Mouse (Mus musculus): ENCODE measurements around the gene Tmem238. TPM values are rescaled to one million over a fixed set of nuclear protein-coding genes. Genes with fewer than 3 reads are reported as not detected.
"Not testable (repeated sequence)": the region's sequence is repeated elsewhere in the genome, so short reads cannot be mapped to it uniquely, and the experiment has no call there.

Gene Tmem238
- total RNA-seq, 1 experiment from 2014 or later, result 1.5 TPM

GRCm38 (mm10) chr7:4794631-4795168, 5.2 kb upstream of the Tmem238 start:
- no peak for ATAC-seq (replicated peaks; ENCODE audit: insufficient number of reproducible peaks, low FRiP score, low TSS enrichment, poor library complexity, severe bottlenecking)

- no peak for ATAC-seq (replicated peaks; ENCODE audit: insufficient number of reproducible peaks, low FRiP score, low TSS enrichment, poor library complexity, severe bottlenecking)
Observed at GRCm38 (mm10) chr7:4793674-4794073, 4.2 kb upstream of the Tmem238 start.

- ATAC-seq (replicated peaks; ENCODE audit: insufficient number of reproducible peaks, low FRiP score, low TSS enrichment, poor library complexity, severe bottlenecking), result not testable (repeated sequence)
Observed at GRCm38 (mm10) chr7:4793248-4793647, 3.8 kb upstream of the Tmem238 start.

- peak; percentile 94 for ATAC-seq (replicated peaks; ENCODE audit: insufficient number of reproducible peaks, low FRiP score, low TSS enrichment, poor library complexity, severe bottlenecking)
Observed at GRCm38 (mm10) chr7:4792278-4793212, 3.1 kb upstream of the Tmem238 start, which contains the start of gene Rpl28. TSS of gene Rpl28 (plus strand) at chr7:4792874.

GRCm38 (mm10) chr7:4788499-4789435, 689 bp downstream of the Tmem238 start:
- ATAC-seq (replicated peaks; ENCODE audit: insufficient number of reproducible peaks, low FRiP score, low TSS enrichment, poor library complexity, severe bottlenecking), result no peak

GRCm38 (mm10) chr7:4783667-4784268, 5.7 kb downstream of the Tmem238 start:
- ATAC-seq (replicated peaks; ENCODE audit: insufficient number of reproducible peaks, low FRiP score, low TSS enrichment, poor library complexity, severe bottlenecking), result 0 out of 2 replicates have a peak, but pooled peaks have one; percentile 8

- ATAC-seq (replicated peaks; ENCODE audit: insufficient number of reproducible peaks, low FRiP score, low TSS enrichment, poor library complexity, severe bottlenecking), result no peak
Observed at GRCm38 (mm10) chr7:4782759-4783158, 6.7 kb downstream of the Tmem238 start, which contains the start of the genes Il11 and Tmem190. TSS of gene Il11 (minus strand) at chr7:4782859. TSS of gene Tmem190 (plus strand) at chr7:4782937.

GRCm38 (mm10) chr7:4782130-4782529, 7.3 kb downstream of the Tmem238 start:
- peak; percentile 72 for ATAC-seq (replicated peaks; ENCODE audit: insufficient number of reproducible peaks, low FRiP score, low TSS enrichment, poor library complexity, severe bottlenecking)

GRCm38 (mm10) chr7:4779921-4780320, 9.5 kb downstream of the Tmem238 start:
- no peak for ATAC-seq (replicated peaks; ENCODE audit: insufficient number of reproducible peaks, low FRiP score, low TSS enrichment, poor library complexity, severe bottlenecking)

- ATAC-seq (replicated peaks; ENCODE audit: insufficient number of reproducible peaks, low FRiP score, low TSS enrichment, poor library complexity, severe bottlenecking), result no peak
Observed at GRCm38 (mm10) chr7:4777851-4778637, 11.4 kb downstream of the Tmem238 start.

- no peak for ATAC-seq (replicated peaks; ENCODE audit: insufficient number of reproducible peaks, low FRiP score, low TSS enrichment, poor library complexity, severe bottlenecking)
Observed at GRCm38 (mm10) chr7:4776861-4777830, 12.3 kb downstream of the Tmem238 start.

- no peak for ATAC-seq (replicated peaks; ENCODE audit: insufficient number of reproducible peaks, low FRiP score, low TSS enrichment, poor library complexity, severe bottlenecking)
Observed at GRCm38 (mm10) chr7:4776131-4776530, 13.3 kb downstream of the Tmem238 start.

GRCm38 (mm10) chr7:4771202-4771601, 18.3 kb downstream of the Tmem238 start, which contains the start of gene Fam71e2:
TSS of gene Fam71e2 (minus strand) at chr7:4771302.
- no peak for ATAC-seq (replicated peaks; ENCODE audit: insufficient number of reproducible peaks, low FRiP score, low TSS enrichment, poor library complexity, severe bottlenecking)

GRCm38 (mm10) chr7:4764946-4765710, 24.3 kb downstream of the Tmem238 start:
- ATAC-seq (replicated peaks; ENCODE audit: insufficient number of reproducible peaks, low FRiP score, low TSS enrichment, poor library complexity, severe bottlenecking), result no peak

- ATAC-seq (replicated peaks; ENCODE audit: insufficient number of reproducible peaks, low FRiP score, low TSS enrichment, poor library complexity, severe bottlenecking), result no peak
Observed at GRCm38 (mm10) chr7:4759670-4760069, 29.8 kb downstream of the Tmem238 start.

All from monocyte, adult 5-6 weeks (primary cell).